Mouse (Mus musculus) lung, postnatal 10 days (tissue): ENCODE data around the gene Nes.

Experiments used
- DNase-seq: peaks from one replicate; pipeline ENCODE4 v3.0.0; 2021

Gene Nes

DNA sequence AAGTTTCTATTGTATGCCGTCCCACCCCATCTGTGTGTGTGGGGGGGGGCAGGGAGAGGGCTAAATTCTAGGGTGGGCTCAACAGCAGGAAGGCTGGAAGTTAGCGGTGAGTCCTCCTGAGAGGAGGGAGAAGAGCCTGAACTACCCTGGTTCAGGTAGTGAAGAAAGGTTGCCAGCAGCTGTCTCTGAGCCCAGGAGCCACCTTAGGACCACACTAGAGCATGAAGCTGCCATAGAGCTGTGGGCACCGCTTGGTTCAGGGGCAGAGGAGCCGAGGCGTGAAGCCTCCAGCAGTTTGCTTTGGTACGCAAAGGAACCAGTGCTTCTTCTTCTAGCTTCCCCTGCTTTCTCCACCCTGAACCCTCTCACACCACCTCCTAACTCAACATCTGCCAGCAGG lies 12.7 kb downstream of the Nes start:
- no peak for DNase-seq

DNA sequence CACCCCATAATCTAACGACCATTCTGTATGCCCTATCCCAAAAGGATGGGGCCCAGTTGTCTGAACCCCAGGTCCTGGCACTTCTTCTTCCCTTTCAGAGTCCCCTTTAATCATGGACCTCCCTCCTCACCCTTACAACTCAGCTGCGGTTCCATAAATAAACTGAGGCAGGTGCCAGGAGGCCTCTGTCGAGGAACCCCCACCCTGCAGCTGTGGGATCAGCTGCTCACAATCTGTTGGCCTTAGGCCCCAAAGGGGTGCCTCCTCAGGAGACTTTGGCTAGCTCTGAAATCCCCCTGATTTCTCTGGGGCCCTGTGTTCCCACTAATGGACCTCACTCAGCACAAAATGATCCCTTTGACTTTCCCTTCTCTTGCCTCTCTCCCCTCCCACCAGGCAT lies 13.2 kb downstream of the Nes start:
- DNase-seq: no peak

DNA sequence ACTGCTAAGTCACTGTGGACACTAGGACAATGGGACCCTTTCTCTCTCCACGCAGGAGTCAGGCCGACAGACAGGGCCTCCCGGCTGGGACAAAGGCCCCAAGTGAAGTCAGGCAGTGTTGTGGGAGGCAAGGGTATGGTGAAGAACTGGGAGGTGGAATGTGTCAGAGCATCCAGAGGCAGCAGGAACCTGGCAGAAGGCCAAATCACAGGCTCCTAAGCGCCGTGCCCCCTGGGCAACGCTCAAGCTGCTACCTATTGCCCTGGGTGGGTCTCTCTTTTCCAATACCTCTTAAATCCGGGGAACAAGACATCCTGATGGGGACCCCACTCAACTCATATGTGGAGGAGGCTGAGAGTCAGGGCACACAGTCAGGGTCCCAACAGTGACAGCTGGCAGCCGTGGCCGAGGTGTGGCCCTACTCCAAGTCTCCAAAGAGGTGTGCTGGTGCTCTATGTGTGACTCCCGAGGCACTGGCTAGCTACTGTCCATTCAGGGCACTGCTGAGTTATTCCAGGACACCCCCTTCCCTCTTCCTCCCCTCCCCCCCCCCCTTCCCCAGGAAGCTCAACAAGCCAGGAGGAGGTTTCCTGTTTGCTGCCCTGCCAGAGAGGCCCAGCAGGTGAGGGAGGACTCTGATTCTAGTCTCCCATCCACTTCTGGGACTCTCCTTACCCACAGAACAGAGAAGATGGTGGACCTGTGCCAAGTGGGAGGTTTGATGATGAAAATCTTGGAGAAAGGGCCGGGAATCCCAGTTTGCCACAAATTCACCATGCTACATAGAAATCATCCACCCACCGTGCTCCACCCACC lies 14.8 kb downstream of the Nes start:
- peak; percentile 51 for DNase-seq

GRCm38 (mm10) chr3:87986868-87987267 lies 16.0 kb downstream of the Nes start:
- peak; percentile 99 for DNase-seq

- DNase-seq: peak; percentile 72
These were observed 16.8 kb downstream of the Nes start for GRCm38 (mm10) chr3:87987633-87988032.

- peak; percentile 17 for DNase-seq
These were observed 17.2 kb downstream of the Nes start for GRCm38 (mm10) chr3:87988068-87988467.

DNA sequence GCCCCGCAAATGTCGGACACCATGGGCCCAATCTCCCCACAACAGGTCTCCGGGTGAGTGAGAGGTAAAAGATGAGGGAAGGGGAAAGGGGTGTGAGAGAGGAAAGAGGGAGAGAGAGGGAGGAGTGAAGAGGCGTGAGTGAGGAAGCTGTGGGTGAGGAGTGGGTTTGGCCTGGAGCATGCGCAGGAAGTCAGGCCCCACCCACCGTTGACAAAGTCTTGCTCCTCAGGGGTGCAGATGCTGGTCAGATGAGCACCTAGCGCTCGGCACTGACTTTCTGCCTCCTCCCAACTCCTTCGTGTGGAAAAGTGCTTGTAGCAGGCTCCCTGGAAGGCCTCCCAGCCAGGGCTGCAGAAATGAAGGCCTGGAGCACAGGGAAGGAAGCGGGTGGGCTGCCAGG lies 19.1 kb downstream of the Nes start:
- no peak for DNase-seq

DNA sequence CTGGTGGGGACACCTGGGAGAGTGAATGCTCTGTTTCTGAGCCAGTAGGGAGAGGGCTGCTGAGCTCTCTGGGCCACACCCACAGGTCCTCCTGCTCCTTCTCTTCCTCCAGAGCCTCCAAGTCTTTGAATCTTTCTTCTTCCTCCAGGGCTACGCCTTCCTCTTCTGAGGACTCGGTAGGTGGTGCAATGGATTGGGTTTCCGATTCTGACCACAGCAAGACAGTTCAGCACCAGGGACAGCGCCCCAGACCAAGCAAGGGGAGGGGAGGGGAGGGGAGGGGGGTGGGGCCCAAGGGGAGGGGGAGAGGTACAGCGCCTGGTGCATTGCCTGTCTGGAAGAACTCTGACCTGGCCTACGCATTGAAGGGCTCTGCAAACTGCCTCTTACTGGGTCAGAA lies 22.6 kb downstream of the Nes start:
- peak; percentile 57 for DNase-seq

DNA sequence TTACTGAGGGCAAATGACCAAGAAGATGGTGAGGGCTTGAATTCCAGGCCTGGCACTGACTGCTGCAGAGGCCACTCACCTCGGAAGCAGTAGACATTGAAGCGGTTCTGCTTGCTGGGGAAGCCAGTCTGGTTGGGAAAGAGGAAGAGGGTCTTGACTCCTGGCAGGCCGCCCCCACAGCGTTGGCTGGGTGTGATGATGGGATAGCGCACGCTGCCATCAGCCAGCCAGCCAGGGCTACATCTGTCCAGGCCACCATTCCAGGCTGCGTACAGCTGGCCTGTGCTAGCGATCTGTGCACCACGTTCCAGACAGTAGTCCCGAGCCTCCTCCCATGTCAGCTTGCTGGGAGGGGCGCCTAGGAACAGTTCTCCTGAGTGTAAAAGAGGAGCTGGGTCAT lies 24.5 kb downstream of the Nes start:
- peak; percentile 63 for DNase-seq

DNA sequence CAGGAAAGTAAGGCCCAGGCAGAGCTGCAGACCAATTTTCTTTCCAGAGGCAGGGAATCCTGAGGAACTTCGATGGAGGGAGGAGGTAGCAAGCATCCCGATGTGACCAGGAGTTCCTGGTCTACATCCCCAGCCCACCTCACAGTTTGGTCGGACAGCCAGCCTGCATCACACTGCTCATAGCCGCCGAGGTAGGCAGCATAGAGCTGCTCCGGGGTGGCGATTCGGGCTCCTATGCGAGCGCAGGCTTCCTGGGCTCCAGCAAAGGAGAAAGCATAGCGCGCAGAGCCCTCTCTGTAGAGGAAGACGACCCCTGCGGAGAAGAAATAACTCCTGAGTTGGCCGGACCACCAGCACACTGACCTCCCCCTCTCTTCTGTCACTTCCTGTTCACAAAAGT lies 25.5 kb downstream of the Nes start:
- DNase-seq: no peak

DNA sequence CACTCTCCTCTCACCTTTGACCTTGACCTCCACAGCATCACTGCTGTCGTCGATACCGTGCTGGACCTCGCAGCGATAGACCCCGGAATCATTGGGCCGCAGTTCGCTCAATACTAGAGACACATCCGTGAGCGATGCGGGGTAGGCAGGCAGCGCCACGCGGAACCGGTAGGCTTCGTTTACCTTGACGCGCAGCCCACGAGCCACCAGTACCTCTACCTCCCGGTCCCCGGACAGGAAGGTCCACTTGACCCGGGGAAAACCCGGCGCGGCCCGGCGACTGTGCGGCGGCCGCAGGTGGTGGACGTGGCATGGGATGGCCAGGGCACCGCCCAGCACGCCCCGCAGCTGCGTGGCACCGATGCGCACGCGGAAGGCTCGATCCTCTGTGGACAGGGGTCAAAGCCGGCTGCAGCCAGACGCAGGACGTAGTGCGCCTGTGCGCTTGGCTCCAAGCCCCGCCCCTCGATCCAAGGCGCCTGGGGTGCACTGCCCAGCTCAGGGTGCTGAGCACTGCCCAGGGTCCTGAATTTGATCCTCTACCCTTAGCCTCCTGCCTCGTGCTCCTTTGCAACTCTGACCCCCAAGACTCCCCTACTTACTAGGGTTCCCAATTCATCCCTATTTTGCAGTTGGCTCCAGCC lies 26.2 kb downstream of the Nes start:
- DNase-seq: peak; percentile 68

GRCm38 (mm10) chr3:87998747-87999146 lies 27.9 kb downstream of the Nes start:
- DNase-seq: no peak

- DNase-seq: no peak
These were observed 28.5 kb downstream of the Nes start for GRCm38 (mm10) chr3:87999243-87999895.

DNA sequence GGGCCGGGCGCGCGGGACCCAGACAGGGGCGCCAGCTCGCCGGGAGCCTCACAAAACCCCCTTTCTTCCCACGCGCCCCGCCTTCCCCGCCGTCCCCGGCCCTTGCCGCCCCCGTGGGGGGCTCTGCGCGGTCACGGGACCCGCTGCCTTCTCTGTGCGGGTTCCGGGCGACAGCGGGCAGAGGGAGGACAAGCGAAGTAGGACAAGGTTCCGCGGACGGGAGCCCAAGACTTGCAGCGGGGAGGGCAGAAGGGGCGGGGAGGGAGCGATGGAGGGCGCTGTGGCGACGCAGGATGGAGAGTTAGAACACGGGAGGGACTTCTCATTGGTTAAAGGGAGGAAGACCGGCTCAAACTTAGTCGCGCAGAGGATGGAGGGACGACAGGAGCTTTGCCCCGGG lies 29.3 kb downstream of the Nes start, which contains the start of gene Bcan:
Gene Bcan (minus strand): TSS at position 50 of the 400 bp plus-strand sequence.
- DNase-seq: peak; percentile 21

- peak; percentile 24 for DNase-seq
These were observed 30.1 kb downstream of the Nes start for GRCm38 (mm10) chr3:88000816-88001595.

- DNase-seq: peak; percentile 54
These were observed 31.6 kb downstream of the Nes start for GRCm38 (mm10) chr3:88002291-88002976.

- peak; percentile 67 for DNase-seq
These were observed 35.2 kb downstream of the Nes start for GRCm38 (mm10) chr3:88005822-88006786.

GRCm38 (mm10) chr3:88010634-88011265 lies 39.9 kb downstream of the Nes start:
- peak; percentile 46 for DNase-seq

DNA sequence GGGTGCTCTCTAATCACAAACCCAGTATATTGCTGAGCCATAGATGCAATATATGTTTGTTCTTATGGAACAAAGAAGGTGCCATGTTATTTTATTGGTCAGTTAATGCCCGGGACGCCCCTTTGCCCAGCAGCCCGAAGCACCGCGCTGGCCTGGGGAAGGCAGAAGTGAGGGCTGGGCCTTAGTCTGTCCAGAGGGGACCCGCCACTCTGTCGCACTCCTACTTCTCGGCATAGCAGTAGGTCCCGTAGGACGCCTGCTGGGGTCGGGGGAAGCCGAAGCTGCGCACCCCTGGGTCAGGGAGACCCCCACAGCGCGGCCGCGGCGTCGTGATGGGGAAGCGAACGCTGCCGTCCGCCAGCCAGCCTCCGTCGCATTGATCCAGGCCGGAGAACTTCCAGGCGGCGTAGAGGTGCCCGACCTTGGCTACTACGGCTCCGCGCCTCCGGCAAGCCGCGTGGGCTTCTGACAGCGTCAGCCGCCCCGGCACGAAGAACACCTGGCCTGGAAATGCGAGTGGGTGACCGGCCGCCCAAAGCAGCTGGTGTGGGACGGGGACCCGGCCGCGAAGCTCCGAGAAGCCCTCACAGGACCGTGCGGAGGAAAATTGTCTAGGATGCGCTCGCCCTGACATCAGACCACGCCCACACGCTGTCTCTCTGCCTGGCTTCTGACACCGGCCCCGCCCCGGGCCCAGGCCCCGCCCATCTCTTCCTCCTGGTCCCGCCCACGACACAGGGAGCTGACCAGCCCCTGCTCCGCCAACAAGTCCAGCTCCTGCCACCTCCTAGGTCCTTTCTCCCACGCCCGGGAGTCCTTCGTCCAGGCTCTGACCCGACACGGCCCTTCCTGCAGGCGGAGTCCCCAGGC lies 51.7 kb downstream of the Nes start:
- peak; percentile 96 for DNase-seq
